Mouse (Mus musculus) lung, postnatal 4 days (tissue): ENCODE results near the gene BC034090.
A peak's percentile ranks its signal among the peaks of the same experiment; 100 is the strongest.

ENCODE experiments used
- DNase-seq, 2 experiments: peaks; one replicate each; pipeline ENCODE4 v3.0.0; 2021

The BC034090 gene

DNA sequence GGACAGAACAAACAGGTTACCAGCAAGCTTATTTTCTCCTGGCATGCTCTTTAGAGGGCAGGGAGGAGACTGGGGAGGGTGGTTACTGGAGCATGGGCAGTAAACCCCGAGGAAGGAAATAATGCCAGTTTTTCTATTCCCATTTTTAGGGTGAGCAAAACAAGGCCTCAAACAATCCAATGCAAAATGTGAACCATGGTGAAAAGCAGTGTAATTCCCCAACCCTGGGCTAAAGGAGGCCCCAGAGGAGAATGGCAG, 1.8 kb downstream of the BC034090 start:
- peak in 1 of 2 experiments; percentile 3 for DNase-seq

DNA sequence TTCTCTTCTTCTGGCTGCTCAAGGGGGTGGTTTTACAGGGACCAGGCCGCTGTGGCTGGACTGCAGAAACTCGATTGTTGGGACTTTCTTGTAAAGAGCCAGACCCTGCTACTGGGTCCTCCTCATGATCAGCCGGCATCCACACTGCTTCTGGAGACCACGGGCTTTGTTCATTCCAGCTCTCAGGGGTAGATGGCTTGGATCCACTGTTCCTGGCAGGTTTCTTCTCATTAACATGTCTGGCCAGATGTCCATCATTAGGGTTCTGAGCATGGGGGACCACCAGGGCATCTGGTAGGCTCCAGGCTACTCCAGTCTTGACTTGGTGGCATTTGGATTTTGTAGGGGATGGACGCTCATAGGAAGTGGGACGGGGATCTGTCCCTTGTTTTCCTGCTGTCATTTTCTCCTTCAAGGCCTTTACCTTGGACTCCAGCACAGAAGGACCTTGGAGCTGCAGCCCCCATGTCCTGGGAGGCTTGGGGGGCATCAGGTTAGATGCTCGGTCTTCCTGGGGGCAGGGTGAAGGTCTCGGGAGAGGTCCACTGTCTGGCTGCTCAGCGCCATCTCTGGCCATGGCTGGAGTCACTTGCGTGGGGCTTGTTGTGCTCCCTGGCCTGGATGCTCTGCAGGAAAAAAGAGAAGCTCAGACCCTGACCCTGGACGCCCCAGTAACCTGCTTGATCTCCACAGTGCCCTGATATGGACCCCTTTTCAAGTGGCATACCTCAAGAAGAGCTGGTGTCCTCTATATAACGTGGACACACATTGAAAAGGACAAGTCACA, 2.4 kb downstream of the BC034090 start:
- DNase-seq: no peak

DNA sequence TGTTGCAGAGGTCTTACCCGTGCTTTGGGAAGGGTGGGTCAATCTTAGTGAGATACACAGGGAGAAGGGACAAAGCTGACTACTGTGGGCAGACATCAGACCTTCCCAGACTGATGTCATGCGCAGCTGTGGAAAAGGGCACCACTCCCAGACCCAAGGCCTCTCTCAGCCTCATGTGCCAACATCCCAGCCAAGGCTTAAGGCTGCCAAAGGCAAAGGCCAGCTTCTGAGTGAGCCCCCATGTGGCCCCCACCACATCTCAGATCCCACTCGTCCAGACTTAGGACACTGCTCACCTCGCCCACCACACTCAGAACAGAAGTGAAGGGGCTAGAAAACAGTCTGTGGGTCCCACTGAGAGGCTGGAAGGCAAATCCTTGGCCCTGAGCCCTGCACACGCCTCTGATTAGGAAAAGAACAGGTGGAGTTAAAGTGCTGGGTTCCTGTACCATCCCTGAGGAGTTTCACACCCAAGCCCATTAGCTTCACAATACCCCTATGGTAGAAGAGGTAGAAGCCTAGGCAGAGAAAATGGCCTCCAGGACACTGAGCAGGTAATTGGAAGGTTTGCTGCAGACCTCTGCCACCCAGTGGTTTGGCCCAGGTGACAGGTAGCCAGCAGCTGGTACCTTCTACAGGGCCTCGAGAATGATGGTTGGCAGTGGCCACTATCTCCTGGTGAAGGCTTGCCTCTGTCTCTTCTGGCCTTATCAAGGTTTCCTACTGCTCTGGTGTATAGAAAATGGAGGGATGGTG, 4.1 kb downstream of the BC034090 start:
- DNase-seq: no peak

DNA sequence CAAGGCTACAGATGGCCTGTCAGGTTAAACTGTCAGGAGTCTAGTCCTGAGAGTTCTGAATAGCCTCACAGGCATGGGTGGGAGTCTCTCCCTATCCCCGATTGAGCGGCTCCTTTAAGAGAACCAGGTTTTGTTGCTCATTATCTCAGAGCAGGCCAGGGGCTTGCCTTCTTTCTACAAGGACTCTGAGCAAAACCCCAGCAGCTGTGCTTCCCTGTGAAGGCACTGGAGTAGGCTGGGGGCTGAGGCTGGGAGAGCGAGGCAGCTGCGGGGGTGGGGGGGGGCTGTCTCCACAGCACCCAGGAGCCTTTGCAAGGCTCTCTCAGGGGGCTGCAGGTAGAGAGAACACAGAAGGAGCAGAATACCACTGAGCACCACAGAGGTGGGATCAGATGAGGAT, 5.1 kb downstream of the BC034090 start:
- no peak for DNase-seq

DNA sequence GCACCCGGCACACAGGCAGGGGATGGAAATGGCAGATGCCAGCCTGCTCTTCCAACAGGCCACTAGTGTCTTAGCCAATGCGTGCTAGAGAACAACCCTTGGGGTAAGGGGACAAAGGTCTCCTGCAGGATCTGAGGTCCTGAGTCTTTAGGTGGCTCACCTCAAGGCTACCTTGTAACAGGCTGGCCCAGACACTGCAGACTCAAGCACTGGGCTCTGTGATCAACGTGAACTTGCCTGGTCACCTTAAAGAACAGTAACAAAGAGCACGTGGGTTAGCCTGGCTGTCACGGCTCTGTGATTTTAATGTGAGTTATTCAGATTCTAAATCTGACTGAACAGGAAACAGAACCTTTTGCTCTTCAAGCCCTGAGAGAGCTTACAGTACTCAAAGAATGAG, 6.1 kb downstream of the BC034090 start:
- no peak for DNase-seq

DNA sequence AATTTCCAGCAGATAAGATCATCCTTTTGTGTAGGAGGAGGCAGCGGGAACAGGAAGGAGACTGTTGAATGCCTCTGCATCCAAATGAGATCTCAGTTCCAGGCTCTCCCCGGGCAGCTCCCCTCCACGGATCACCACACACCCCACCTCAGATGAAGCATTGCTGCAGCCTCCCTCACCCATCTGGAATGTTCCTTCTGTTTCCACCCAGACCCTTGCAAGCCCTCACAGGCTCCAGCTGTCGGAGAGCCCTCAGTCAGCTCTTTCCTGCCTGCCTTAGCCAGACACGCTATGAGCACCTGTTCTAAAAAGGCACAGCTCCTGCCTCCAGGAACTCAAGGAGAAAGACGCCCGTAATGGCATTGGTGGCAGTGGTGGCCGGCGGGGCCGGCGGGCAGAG, 6.9 kb downstream of the BC034090 start:
- DNase-seq: peak in 1 of 2 experiments; percentile 45

DNA sequence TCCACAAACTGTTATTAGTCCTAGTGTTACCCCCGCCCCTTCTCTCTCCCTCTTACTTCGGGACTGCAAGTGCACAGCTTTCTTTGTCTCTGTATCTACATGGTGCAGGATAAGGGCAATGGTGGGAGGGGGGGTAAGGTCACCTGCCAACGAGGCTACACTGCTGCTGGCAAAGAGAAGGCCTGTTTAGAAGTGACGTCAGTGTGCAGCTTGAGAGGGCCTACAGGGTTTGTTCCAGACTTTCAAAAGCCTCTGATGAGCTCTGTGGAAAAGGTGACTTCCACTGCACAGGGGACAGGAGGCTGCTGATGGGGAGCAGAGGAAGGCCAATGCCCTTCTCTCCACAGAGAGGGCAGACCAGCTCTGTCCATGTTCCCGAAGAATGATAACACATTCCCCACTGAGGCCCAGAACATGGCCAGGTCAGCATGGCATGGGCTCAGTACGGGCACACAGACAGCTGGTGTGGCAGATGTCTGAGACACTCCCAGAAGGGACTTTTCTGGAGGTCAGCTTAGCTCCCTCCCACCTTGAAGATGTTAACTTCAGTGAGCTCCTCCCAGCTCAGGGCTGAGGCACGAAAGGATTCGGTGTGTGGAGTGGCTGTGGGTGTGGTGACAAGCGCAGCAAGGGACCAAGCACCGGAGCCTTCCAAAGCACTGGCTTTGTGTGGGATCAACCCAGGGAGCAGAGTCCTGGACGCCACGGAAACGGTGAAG, 7.8 kb downstream of the BC034090 start:
- no peak for DNase-seq

DNA sequence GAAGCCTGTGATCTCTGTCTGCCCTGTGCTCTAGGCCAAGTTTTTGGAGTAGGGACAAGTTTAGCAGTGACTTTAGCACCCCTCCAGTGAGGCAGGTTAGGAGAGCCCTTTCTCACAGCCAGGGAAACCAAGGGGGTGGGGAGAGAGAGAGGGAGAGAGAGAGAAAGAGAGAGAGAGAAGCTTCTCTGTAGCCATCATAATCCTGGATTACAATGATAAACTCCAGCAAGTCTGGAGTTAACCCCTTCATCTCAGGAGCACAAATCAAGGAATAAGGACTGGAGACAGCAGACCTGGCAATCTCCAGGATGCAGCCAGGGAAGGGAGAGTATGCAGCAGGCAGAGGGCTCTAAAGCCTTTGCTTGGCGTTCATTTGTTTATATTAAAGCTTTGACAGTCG, 8.6 kb downstream of the BC034090 start:
- DNase-seq: no peak

DNA sequence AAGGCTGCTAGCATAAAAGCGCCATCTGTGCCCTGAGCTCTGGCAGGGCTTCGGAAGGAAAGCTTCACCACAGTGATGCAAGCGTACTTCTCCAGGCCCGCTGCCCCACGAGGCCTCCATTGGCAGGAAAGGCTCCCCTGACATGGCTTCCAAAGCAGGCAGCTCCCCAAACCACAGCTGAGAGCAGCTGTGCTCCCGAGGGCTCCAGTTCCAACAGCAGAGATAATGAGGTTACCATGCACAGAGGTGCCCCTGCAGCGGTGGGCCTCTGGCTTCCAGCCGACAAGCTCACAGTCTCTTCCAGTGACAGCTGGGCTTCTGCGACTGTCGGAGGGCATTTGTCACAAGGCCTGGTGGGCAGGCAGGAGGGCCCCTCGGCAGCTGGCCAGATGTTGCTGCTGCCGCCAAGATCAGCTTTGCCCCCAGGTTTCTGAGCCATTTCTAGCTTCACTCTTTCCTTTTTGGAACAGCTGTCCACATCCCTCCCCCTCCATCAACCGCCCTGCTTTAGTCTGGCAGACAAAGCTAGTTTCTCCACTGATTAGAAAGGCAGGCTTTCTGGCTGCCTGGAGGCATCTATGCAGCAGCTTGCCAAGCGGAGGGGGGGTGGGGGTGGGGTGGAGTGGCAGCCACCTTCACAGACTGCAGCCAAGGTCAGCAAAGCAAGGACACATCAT, 10.2 kb downstream of the BC034090 start:
- DNase-seq: peak; percentile 69 to 92

DNA sequence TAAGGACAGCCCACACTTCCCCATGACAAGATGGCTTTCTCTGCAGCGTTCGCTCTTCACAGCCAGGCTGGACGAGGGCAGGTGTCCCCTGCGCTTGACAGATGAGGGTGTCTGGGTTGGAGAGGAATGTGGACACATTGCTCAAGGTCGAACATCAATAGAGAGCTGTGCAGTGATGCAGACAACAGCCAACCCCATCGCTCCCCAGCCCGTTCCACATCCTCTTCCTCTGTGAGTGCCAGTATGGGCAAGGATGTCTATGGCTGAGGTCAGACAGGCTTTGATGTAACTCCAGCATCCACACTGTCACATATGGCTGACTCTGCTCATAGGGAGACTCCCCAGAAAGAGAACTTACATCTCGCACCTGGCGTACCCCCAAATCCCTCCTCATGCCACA, 10.9 kb downstream of the BC034090 start:
- peak in 1 of 2 experiments; percentile 56 for DNase-seq

DNA sequence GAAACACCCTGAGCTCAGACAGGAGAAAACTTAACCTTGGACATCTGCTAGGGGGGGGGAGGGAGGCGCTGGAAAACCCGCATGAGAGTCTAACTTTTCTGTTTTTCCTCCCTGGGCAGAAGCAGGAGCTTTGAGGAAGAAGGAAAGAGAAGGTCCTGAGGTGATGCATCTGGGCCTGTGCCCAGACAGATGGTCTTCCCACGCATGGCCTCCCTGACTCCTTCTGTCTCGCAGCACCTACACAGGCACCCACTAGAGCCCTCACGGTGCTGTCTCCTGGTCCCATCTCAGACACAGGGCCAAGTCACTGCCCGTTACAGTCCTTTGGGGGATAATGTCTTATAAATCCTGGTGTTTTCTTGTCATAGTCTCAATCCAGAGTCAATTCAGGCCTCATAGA, 11.5 kb downstream of the BC034090 start:
- peak in 1 of 2 experiments; percentile 23 for DNase-seq

DNA sequence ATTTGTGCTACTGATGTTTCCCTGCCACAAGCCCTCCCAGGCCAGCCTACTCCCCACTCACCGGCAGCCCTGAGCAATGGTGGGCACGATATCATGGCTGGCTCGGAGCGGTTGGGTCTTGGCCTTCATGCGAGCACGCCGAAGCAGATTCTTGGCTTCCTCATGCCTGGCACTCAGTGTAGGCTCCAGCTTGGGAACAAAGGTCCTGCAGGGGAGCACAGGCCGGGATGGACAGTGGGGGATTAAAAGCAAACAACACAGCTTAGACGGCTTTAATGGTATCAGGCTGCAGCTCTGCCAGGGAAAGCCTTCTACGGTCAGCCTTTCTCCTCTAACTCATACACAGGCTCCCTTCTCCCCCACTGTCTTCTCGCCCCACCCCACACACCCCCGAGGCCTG, 11.9 kb downstream of the BC034090 start:
- peak in 1 of 2 experiments; percentile 24 for DNase-seq

DNA sequence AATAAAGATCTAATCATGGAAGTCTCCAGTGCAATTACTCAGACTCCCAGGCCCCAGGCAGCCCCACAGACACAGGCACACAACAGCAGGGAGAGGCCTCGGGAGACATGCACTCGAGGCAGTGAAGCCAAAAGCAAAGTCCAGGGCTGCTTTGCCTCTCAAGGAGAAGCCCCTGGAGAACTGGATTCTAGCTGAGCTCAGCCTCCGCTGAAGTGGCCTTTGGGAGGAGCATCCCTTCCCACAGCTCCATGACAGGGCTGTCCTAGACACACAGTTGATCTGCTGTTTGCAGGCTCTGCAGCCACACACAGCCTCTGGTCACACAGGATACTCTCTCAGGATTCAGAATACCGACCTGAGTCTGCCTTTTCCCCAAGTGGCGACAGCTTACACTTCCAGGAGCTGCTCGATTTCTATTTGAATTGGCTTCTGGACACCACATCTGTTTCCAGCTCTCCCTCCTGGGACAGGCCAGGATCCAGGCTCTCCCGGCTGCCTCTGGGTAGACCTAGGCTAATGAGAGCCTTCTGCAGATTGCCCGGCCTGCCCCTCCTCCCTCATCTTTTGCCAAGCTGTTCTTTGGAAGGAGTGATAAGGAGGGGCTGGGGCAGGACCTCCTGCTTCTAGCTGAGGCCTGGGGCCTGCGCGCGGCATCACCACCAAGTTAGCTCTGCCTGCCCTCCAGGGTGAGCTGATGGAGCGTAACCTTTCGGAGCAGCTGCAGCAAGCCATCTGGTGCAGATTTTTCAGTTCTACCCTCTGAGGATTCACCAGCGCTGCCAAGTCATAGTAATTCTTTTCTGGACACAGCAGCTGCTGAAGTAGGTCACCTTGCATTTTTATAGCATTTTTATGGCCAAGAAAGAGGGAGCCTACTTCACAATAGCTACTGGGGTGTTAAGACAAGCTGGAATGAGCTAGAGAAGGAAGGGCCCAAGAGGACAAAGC, 14.5 kb downstream of the BC034090 start:
- peak in 1 of 2 experiments; percentile 51 for DNase-seq

DNA sequence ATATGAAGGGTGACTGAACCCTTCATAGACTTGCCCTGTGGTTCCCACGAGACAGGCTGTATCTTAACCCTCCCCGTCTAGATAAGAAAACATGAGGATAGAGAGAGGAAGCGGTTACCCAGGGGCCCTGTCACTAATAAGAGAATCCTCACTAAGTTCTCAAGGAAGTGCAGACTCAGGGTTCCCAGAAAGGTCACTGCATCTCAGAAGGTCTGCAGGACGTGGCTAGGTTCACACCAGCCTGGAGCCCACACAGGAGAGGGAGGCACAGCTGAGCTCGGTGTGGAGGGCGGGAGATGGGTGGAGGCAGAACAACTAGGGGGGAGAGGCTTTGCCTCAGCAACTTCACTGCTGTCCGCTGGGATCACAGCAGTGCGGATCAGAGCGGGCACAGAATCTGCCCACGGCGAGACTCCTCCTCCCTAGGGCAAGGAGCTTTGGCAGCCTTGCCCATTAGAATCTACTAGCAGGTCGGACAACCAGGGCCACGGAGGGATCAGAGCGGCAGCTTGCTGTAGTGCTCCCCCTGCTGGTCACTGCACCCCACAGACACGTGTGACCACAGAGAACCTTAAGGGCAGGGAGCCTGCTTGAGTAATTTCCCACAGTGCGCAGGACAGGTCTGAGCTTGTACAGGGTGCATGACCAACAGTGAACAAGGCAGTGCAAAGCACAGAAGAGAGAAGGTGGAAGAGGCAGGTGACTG, 20.2 kb downstream of the BC034090 start:
- peak; percentile 82 to 89 for DNase-seq

DNA sequence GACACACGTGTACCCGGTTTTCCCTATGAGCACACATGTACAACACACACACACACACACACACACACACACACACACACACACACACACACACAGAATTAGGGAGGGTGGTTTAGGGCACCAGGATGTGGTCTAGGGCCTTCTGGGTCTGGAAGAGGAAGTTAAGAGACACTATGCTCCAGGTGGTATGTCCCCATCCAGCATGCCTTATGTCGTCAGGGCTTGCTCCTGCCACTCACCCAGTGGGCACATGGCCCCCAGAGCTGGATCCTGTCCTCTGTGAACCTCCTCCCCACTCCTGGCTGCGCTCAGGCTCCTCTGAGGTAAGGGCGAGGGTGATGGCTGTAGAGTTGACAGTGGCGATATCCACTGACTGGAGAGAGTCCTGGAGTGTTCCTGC, 21.2 kb downstream of the BC034090 start:
- DNase-seq: no peak

DNA sequence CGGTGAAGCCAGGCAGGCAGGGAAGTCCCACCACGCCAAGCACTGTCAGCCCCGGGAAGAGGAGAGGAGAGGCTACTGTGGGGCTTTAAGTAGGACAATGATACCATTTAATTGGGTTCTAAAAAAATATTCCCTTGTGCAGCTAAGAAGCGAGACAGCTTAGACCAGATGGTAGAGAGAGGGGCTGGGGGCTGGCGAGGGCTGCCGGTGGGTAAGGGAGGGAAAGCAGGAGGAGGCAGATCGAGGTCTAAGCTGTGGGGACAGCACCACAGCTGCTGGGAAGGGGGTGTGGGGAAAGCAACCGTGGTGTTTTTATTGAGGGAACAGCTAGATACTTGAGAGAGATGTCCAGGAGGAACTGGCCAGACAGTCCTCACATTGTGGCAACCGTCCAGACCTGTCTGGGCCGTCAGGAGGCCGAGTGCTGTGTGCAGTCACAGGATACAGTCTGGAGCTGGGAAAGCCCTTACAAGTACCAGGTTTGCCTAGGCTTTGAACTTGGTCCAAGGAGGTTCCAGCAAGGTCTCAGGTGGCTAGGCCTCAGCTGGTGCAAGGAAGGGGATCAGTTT, 22.1 kb downstream of the BC034090 start:
- peak in 1 of 2 experiments; percentile 49 for DNase-seq

DNA sequence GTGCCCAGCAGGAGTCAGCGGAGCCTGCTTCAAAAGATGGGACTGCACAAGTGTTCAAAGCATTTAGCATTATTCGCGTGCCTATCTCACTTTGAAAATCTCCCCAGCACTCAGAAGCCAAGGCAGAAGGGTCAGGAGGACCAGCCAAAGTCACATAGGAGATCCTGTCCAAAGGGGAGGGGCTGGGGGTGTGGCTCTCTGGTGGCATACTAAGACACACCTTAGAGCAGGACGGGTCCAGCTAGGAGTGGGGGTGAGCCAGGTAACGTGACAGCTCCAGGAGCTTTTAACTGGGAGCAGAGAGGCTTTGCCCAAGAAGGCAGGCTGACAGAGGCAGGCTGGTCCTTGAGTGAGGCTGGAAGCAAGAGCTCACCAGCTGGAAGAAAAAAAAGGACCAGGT, 25.3 kb downstream of the BC034090 start:
- no peak for DNase-seq

DNA sequence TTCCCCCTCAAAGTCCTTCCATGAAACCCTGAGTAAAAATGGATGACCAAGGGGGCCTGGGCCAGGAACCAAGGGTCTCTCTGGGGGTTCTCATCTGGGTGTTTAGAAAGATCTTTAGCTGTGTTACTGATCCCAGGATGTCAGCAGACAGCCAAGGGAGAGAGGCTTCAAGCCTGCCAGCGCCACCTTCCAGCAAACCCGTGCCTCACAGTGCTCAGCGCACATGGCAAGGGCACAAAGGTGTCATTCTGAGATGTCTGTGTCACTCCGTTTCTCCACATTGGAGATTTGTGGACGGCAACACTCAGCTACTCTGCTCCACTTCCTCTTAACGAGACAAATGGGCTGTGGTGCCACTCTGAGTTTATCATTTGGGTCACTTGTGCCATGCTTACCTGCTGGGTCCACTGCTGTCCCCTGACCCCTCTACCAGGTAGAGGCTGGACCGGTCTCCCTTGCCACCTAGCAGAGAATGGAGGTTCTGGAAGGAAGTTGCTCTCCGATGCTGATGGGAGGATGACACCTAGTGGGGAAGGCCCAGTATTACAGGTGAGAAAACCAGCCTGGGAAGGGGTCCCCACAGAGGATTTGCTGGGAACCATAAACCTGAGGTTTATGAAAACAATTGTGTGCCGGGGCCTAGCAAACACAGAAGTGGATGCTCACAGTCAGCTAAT, 26.2 kb downstream of the BC034090 start:
- peak in 1 of 2 experiments; percentile 74 for DNase-seq

DNA sequence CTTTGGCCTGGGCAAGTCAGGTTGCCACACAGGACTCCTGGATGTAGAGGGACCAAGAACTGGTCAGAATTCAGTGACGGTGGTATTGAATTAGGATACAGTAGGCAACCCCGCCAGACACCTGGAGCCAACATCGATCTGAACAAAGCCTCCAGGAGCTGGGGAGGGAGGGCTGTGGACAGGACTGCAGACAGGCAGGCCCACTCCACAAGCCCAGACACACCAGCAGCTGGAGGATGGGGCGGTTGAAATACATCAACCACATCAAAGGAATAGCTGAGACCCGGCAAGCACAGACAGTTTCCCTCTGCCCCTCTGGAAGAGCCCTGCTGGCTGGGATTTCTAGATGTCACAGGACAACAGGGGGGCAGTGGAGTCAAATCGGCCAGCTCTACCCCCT, 27.4 kb downstream of the BC034090 start:
- DNase-seq: no peak

DNA sequence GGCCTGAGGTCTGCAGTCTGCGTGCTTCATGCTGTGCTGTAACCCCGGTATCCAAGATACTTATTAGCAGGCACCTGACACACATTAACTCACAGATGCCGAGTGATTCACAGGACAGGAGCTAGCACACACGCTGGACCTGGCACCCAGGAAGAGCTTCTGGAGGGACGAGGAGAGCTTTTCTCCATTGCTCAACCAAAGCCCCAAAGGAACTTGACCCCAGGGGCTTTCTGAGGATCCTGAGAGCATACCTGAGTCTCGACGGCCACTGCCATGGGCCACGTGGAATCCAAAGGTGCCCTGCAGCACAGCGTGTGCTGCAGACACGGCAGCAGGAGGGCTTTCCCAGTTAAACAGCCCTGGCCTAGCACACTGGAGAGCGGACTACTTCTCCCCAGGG, 27.9 kb downstream of the BC034090 start:
- no peak for DNase-seq
